5 mouse cellular contexts compared by ENCODE assay signal in genomic region chr6:147954253-147954652, GRCm38 (mm10).
"Had no signal": no experiment of that assay in that cellular context is flagged by ENCODE, and none has a peak within 500 bp of the region (broad histone marks: within the 10 kb centered on the region; RNA-seq: fewer than 3 reads in every experiment).

No protein-coding gene starts in this region.

- H3K4me3 ChIP-seq: limb, embryonic 15.5 days; midbrain, embryonic 13.5 days had no signal

- H3K36me3 ChIP-seq: limb, embryonic 15.5 days; midbrain, embryonic 13.5 days had no signal

- ATAC-seq: inflammation-experienced regulatory T-cells, adult 6 months; midbrain, embryonic 13.5 days had no signal

- H3K9ac ChIP-seq: limb, embryonic 15.5 days; midbrain, embryonic 13.5 days had no signal

- H3K4me1 ChIP-seq: midbrain, embryonic 13.5 days had no signal

- H3K27ac ChIP-seq: limb, embryonic 15.5 days; midbrain, embryonic 13.5 days had no signal

- H3K4me2 ChIP-seq: limb, embryonic 15.5 days; midbrain, embryonic 13.5 days had no signal

- H3K9me3 ChIP-seq: limb, embryonic 15.5 days; midbrain, embryonic 13.5 days had no signal

- DNase-seq: right cerebral cortex, postnatal 14 days; thymus, postnatal 36 days had no signal

- H3K27me3 ChIP-seq: limb, embryonic 15.5 days; midbrain, embryonic 13.5 days had no signal
